Mouse (Mus musculus) lung, adult 2 months (tissue): Measurements from ENCODE around the gene Stk32c.

Source experiments
- CTCF ChIP-seq: fragments of 200-500 bp; IDR thresholded peaks from 2 replicates; pipeline ENCODE4 v1.5.1; 2011; ENCODE audit warnings: mild to moderate bottlenecking, low read length, control low read depth; ENCODE audit not compliant: insufficient read depth
- POLR2A ChIP-seq: fragments of 200-500 bp; IDR thresholded peaks from 2 replicates; pipeline ENCODE4 v1.6.1; 2011; ENCODE audit warnings: low read depth, mild to moderate bottlenecking, control low read depth, low read length, borderline replicate concordance; ENCODE audit errors: extremely low read depth

GRCm38 (mm10) chr7:139119152-139119774, 93.8 kb downstream of the Stk32c start:
- TF ChIP-seq POLR2A (no peak), CTCF (peak; percentile 97)
